ENCODE assay signal across 12 mouse cellular contexts in the genomic region with DNA sequence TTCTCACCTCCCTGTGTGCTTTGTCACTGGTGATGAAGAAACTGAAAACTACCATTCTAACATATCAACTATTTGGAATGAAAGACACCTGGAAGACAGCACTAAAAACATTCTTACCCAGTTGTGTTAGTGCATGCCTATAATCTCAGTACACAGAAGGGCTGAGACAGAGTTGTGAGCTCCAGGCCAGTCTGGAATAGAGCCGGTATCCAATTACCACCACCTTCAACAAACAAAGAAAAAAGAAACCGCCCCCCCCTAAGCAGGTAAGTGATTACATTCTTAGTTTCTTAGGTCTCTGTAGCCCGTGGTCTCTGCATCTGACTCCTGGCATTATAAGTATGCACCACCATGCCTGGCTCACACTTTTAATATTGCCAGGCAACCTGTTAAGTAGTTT. TPM values are rescaled to one million over a fixed set of nuclear protein-coding genes. Genes with fewer than 3 reads are reported as not detected.
DNase-seq lines count a peak whose midpoint lies in the region; ATAC-seq lines count a peak whose summit lies in the region.
"Had no signal": no experiment of that assay in that cellular context is flagged by ENCODE, and none has a peak within 500 bp of the region (broad histone marks: within the 10 kb centered on the region; RNA-seq: fewer than 3 reads in every experiment).

No protein-coding gene starts in this region.

- H3K36me3 ChIP-seq in heart, embryonic 11.5 days (ENCODE audit: control insufficient read depth, insufficient read depth, low read length): no peaks in the 10 kb centered on the region
- peaks cover 13% of the 10 kb centered on the region; the same call in 1 of the 2 replicates for H3K36me3 ChIP-seq in midbrain, embryonic 10.5 days
- H3K36me3 ChIP-seq in midbrain, embryonic 16.5 days (ENCODE audit: control insufficient read depth, insufficient read depth, low read length): peaks cover 2% of the 10 kb centered on the region; the same call in 1 of the 2 replicates
- peaks cover 7% of the 10 kb centered on the region; the same call in 1 of the 2 replicates for H3K36me3 ChIP-seq in limb, embryonic 10.5 days
- H3K36me3 ChIP-seq in stomach, embryonic 16.5 days (ENCODE audit: control insufficient read depth, insufficient read depth, low read length): no peaks in the 10 kb centered on the region

- H3K4me1 ChIP-seq in heart, embryonic 11.5 days (ENCODE audit: control insufficient read depth, insufficient read depth, low read length): peaks cover 3% of the 10 kb centered on the region; the same call in 1 of the 2 replicates
- H3K4me1 ChIP-seq in midbrain, embryonic 10.5 days: peaks cover 11% of the 10 kb centered on the region
- H3K4me1 ChIP-seq in midbrain, embryonic 16.5 days (ENCODE audit: control insufficient read depth, insufficient read depth, low read length): peaks cover 7% of the 10 kb centered on the region
- peaks cover 15% of the 10 kb centered on the region for H3K4me1 ChIP-seq in limb, embryonic 10.5 days
- peaks cover 10% of the 10 kb centered on the region; the same call in 1 of the 2 replicates for H3K4me1 ChIP-seq in stomach, embryonic 16.5 days (ENCODE audit: control insufficient read depth, insufficient read depth, low read length)

- 16% methylated on average over 3 of the region's 3 CpGs for WGBS in heart, embryonic 11.5 days (ENCODE audit: insufficient replicate concordance)
- 21% methylated on average over 3 of the region's 3 CpGs for WGBS in midbrain, embryonic 10.5 days
- 26% methylated on average over 3 of the region's 3 CpGs for WGBS in midbrain, embryonic 16.5 days
- 11% methylated on average over 3 of the region's 3 CpGs for WGBS in limb, embryonic 10.5 days
- WGBS in stomach, embryonic 16.5 days: 13% methylated on average over 3 of the region's 3 CpGs

- ATAC-seq in heart, embryonic 11.5 days (replicated peaks; ENCODE audit: insufficient number of reproducible peaks, low FRiP score, low TSS enrichment): no peak
- no peak for ATAC-seq in midbrain, embryonic 16.5 days
- no peak for ATAC-seq in stomach, embryonic 16.5 days (ENCODE audit: insufficient read depth, low FRiP score)
- no peak for ATAC-seq in erythroid progenitor cell, adult 5-6 weeks (replicated peaks; ENCODE audit: low FRiP score, poor library complexity, severe bottlenecking)

- no peak overlapping the region for H3K4me3 ChIP-seq in heart, embryonic 11.5 days (ENCODE audit: low read depth, low read length)
- 0 out of 2 replicates have a peak overlapping the region, but pooled peaks have one; percentile 73 for H3K4me3 ChIP-seq in midbrain, embryonic 10.5 days
- H3K4me3 ChIP-seq in midbrain, embryonic 16.5 days (ENCODE audit: low read depth, low read length): no peak overlapping the region
- peak overlapping the region; percentile 88 for H3K4me3 ChIP-seq in limb, embryonic 10.5 days
- H3K4me3 ChIP-seq in stomach, embryonic 16.5 days (replicated peaks; ENCODE audit: low read length): peak overlapping the region; percentile 93

- H3K4me2 ChIP-seq in heart, embryonic 11.5 days: peak overlapping the region; percentile 70
- no peak overlapping the region for H3K4me2 ChIP-seq in midbrain, embryonic 16.5 days (ENCODE audit: low read length)
- peak overlapping the region; percentile 61 for H3K4me2 ChIP-seq in stomach, embryonic 16.5 days (ENCODE audit: low read depth, low read length)

- no peak overlapping the region for H3K27ac ChIP-seq in heart, embryonic 11.5 days (ENCODE audit: low read depth, low read length)
- H3K27ac ChIP-seq in midbrain, embryonic 10.5 days (replicated peaks): no peak overlapping the region
- no peak overlapping the region for H3K27ac ChIP-seq in midbrain, embryonic 16.5 days (ENCODE audit: low read length)
- 0 out of 2 replicates have a peak overlapping the region, but pooled peaks have one; percentile 7 for H3K27ac ChIP-seq in limb, embryonic 10.5 days
- no peak overlapping the region for H3K27ac ChIP-seq in stomach, embryonic 16.5 days (ENCODE audit: low read length)
- H3K27ac ChIP-seq: hindbrain, embryonic 10.5 days had no signal

- H3K9me3 ChIP-seq in heart, embryonic 11.5 days (replicated peaks; ENCODE audit: control insufficient read depth, low read length): no peaks in the 10 kb centered on the region
- H3K9me3 ChIP-seq in midbrain, embryonic 10.5 days (replicated peaks): no peaks in the 10 kb centered on the region
- no peaks in the 10 kb centered on the region for H3K9me3 ChIP-seq in midbrain, embryonic 16.5 days (replicated peaks; ENCODE audit: control insufficient read depth, low read length, poor library complexity, severe bottlenecking)
- H3K9me3 ChIP-seq in limb, embryonic 10.5 days (replicated peaks): no peaks in the 10 kb centered on the region
- H3K9me3 ChIP-seq in stomach, embryonic 16.5 days (replicated peaks; ENCODE audit: control insufficient read depth, low read length): no peaks in the 10 kb centered on the region
- H3K9me3 ChIP-seq: hindbrain, embryonic 10.5 days had no signal

- H3K27me3 ChIP-seq in heart, embryonic 11.5 days (ENCODE audit: control insufficient read depth, insufficient read depth, low read length): peaks cover 6% of the 10 kb centered on the region; the same call in 1 of the 2 replicates
- peaks cover 44% of the 10 kb centered on the region for H3K27me3 ChIP-seq in midbrain, embryonic 10.5 days (ENCODE audit: low read depth, poor library complexity, severe bottlenecking)
- no peaks in the 10 kb centered on the region; the same call in none of the 2 replicates for H3K27me3 ChIP-seq in midbrain, embryonic 16.5 days (ENCODE audit: control insufficient read depth, insufficient read depth, low read depth, low read length)
- H3K27me3 ChIP-seq in limb, embryonic 10.5 days (ENCODE audit: low read depth, poor library complexity, severe bottlenecking): peaks cover 21% of the 10 kb centered on the region
- no peaks in the 10 kb centered on the region for H3K27me3 ChIP-seq in stomach, embryonic 16.5 days (ENCODE audit: control insufficient read depth, insufficient read depth, low read length)

- no peak for DNase-seq in heart, postnatal 10 days
- no peak for DNase-seq in midbrain, embryonic 10.5 days (ENCODE audit: low spot score)
- no peak for DNase-seq in limb, embryonic 10.5 days (ENCODE audit: low spot score)
- DNase-seq in urinary bladder, adult 18-20 months (ENCODE audit: low spot score in 2 of 2): no peak
- DNase-seq: cerebellum, postnatal 14 days; kidney, postnatal 25 days; retina, postnatal 1 day had no signal

- intact Hi-C loops in heart, postnatal 10 days (cut with DNase I): loop anchor here (10.0 kb wide), 2 partner anchors 442 to 1232 kb away; partner anchors contain the start of gene Pcsk5

- H3K9ac ChIP-seq in heart, embryonic 11.5 days (ENCODE audit: low read depth, low read length): no peak overlapping the region
- H3K9ac ChIP-seq in midbrain, embryonic 16.5 days (ENCODE audit: low read depth, low read length): no peak overlapping the region
- H3K9ac ChIP-seq in stomach, embryonic 16.5 days (ENCODE audit: low read length): no peak overlapping the region

RNA-seq across cellular contexts. Expression of gene Rfk, which starts 1.0 kb away (rescaled TPM):
- 60.4 and 61.3 TPM in 2 replicates for polyA plus RNA-seq in heart, embryonic 11.5 days (2014; fragmentation: Nextera tagmentation; extraction: Ambion mirVana)
- 10 to 100 TPM; 54.2 to 55.8 TPM for total RNA-seq in heart, postnatal 10 days (2021)
- polyA plus RNA-seq in midbrain, embryonic 10.5 days (2016; fragmentation: Nextera tagmentation; extraction: Ambion mirVana): 60.2 and 62.0 TPM in 2 replicates
- 74.5 and 74.9 TPM in 2 replicates for polyA plus RNA-seq in midbrain, embryonic 16.5 days (2015; fragmentation: Nextera tagmentation; extraction: Ambion mirVana)
- 49.6 and 55.5 TPM in 2 replicates for polyA plus RNA-seq in limb, embryonic 10.5 days (2016; fragmentation: Nextera tagmentation; extraction: Ambion mirVana)
- 64.5 and 65.4 TPM in 2 replicates for polyA plus RNA-seq in stomach, embryonic 16.5 days (2015; fragmentation: Nextera tagmentation; extraction: Ambion mirVana)
- 32.3 and 39.6 TPM in 2 replicates for total RNA-seq in erythroid progenitor cell, adult 5-6 weeks (2015; ENCODE audit: low replicate concordance)
- 18.0 and 18.3 TPM in 2 replicates for total RNA-seq in erythroid progenitor cell, adult 5-6 weeks (2017; ENCODE audit: low replicate concordance)

RNA-seq across cellular contexts. Expression of gene Gcnt1, which starts 20.2 kb away (rescaled TPM):
- polyA plus RNA-seq in heart, embryonic 11.5 days (2014; fragmentation: Nextera tagmentation; extraction: Ambion mirVana): 11.2 and 12.8 TPM in 2 replicates
- total RNA-seq in heart, postnatal 10 days (2021): 10 to 100 TPM; 11.4 to 13.6 TPM
- 2.0 and 3.5 TPM in 2 replicates for polyA plus RNA-seq in midbrain, embryonic 10.5 days (2016; fragmentation: Nextera tagmentation; extraction: Ambion mirVana)
- 0.55 and 0.85 TPM in 2 replicates for polyA plus RNA-seq in midbrain, embryonic 16.5 days (2015; fragmentation: Nextera tagmentation; extraction: Ambion mirVana)
- polyA plus RNA-seq in limb, embryonic 10.5 days (2016; fragmentation: Nextera tagmentation; extraction: Ambion mirVana): 2.2 and 2.7 TPM in 2 replicates
- 7.8 and 8.1 TPM in 2 replicates for polyA plus RNA-seq in stomach, embryonic 16.5 days (2015; fragmentation: Nextera tagmentation; extraction: Ambion mirVana)
- total RNA-seq in erythroid progenitor cell, adult 5-6 weeks (2015; ENCODE audit: low replicate concordance): 132 TPM in 2 replicates
- total RNA-seq in erythroid progenitor cell, adult 5-6 weeks (2017; ENCODE audit: low replicate concordance): 137 and 158 TPM in 2 replicates

Comparison
In these comparisons a context has a peak if more than half of its experiments do, and no peak if none do; other contexts are left out.
1. H3K4me3 ChIP-seq: peak in midbrain, embryonic 10.5 days (single experiment), limb, embryonic 10.5 days (single experiment) and stomach, embryonic 16.5 days (single experiment); none in heart, embryonic 11.5 days (single experiment) and midbrain, embryonic 16.5 days (single experiment).